Mouse (Mus musculus) lung, postnatal 0 days (tissue): Measurements from ENCODE around the gene Mfap2. TPM values are rescaled to one million over a fixed set of nuclear protein-coding genes. Genes with fewer than 3 reads are reported as not detected.

Experiments used
- ATAC-seq: fragments of 200-750 bp; cut with Nextera tagmentation; 2 replicates; pipeline ENCODE4 v1.8.0; 2017; ENCODE audit warnings: moderate library complexity
- DNase-seq: peaks from one replicate; pipeline ENCODE4 v3.0.0-alpha.2; 2016; ENCODE audit warnings: low spot score
- H3K27ac ChIP-seq: fragments of 300-500 bp; sonication (generic); 2 replicates; pipeline ENCODE4 v1.5.1; 2014; ENCODE audit warnings: antibody characterized with exemption, mild to moderate bottlenecking, low read length, mixed read lengths
- H3K27me3 ChIP-seq: fragments of 300-500 bp; sonication (generic); replicated peaks from 2 replicates; pipeline ENCODE4 v1.6.1; 2014; ENCODE audit warnings: low read length, mixed read lengths; ENCODE audit not compliant: insufficient read depth
- H3K36me3 ChIP-seq: fragments of 300-500 bp; sonication (generic); 2 replicates; pipeline ENCODE4 v1.6.1; 2014; ENCODE audit warnings: low read length, mixed read lengths; ENCODE audit not compliant: insufficient read depth
- H3K4me1 ChIP-seq: fragments of 300-500 bp; sonication (generic); 2 replicates; pipeline ENCODE4 v1.6.1; 2014; ENCODE audit warnings: antibody characterized with exemption, low read depth, low read length, mixed read lengths; ENCODE audit not compliant: insufficient read depth
- H3K4me2 ChIP-seq: fragments of 300-500 bp; sonication (generic); replicated peaks from 2 replicates; pipeline ENCODE4 v1.6.1; 2014; ENCODE audit warnings: low read depth, mild to moderate bottlenecking, low read length, moderate library complexity, mixed read lengths
- H3K4me3 ChIP-seq: fragments of 300-500 bp; sonication (generic); 2 replicates; pipeline ENCODE4 v1.5.1; 2014; ENCODE audit warnings: low read depth, low read length
- H3K9ac ChIP-seq: fragments of 300-500 bp; sonication (generic); replicated peaks from 2 replicates; pipeline ENCODE4 v1.6.1; 2014; ENCODE audit warnings: low read depth, mild to moderate bottlenecking
- H3K9me3 ChIP-seq: fragments of 300-500 bp; sonication (generic); 2 replicates; pipeline ENCODE4 v1.6.1; 2016; ENCODE audit warnings: low read length, mixed read lengths
- CTCF ChIP-seq: IDR thresholded peaks from 2 replicates; pipeline ENCODE4 v1.5.1; 2016; ENCODE audit warnings: antibody characterized with exemption, mild to moderate bottlenecking
- EP300 ChIP-seq: IDR thresholded peaks from 2 replicates; pipeline ENCODE4 v1.6.1; 2016; ENCODE audit warnings: antibody characterized with exemption, mild to moderate bottlenecking, control low read depth
- WGBS: fragments of 180-500 bp; shearing (Covaris S2); extraction: QIAGEN DNeasy Blood & Tissue Kit; methylation state at CpG from one replicate; pipeline ENCODE4 v1.1.7; 2014; 5-methylcytosine and 5-hydroxymethylcytosine counted together
- polyA plus RNA-seq: library from polyadenylated mRNA; unstranded; fragments of >200 nt; fragmentation: Nextera tagmentation; extraction: Ambion mirVana; gene quantifications from 2 replicates; pipeline ENCODE4 v1.2.1, GENCODE M21; 2015

Gene Mfap2
- polyA plus RNA-seq, result 398 and 422 TPM in 2 replicates

- Histone ChIP-seq H3K4me3 (peak within 1 kb of the TSS; percentile 57), H3K4me1 (0 out of 2 replicates have a peak, but pooled peaks cover 3% of the 10 kb centered on the region), H3K27me3 (no peaks in the 10 kb centered on the region), H3K27ac (peak within 1 kb of the TSS; percentile 79), H3K36me3 (0 out of 2 replicates have a peak, but pooled peaks cover 17% of the 10 kb centered on the region), H3K9ac (peak within 1 kb of the TSS; percentile 59), H3K4me2 (peak within 1 kb of the TSS; percentile 73), H3K9me3 (no peaks in the 10 kb centered on the region)
- no peak for ATAC-seq
- DNase-seq, result no peak
- 11% methylated on average over 7 of the region's 7 CpGs for WGBS
- no peak for TF ChIP-seq CTCF
- no peak for TF ChIP-seq EP300
These were observed at the start of gene Mfap2 for GRCm38 (mm10) chr4:141010118-141010517. Gene Mfap2 (plus strand): TSS chr4:141010418.

- Histone ChIP-seq H3K4me2 (peak within 1 kb of the TSS; percentile 91), H3K9ac (peak within 1 kb of the TSS; percentile 93), H3K27me3 (no peaks in the 10 kb centered on the region), H3K4me1 (peaks cover 11% of the 10 kb centered on the region; the same call in 1 of the 2 replicates), H3K36me3 (no peaks in the 10 kb centered on the region), H3K4me3 (peak within 1 kb of the TSS; percentile 88), H3K9me3 (no peaks in the 10 kb centered on the region), H3K27ac (peak within 1 kb of the TSS; percentile 82)
- TF ChIP-seq EP300 (peak; percentile 28; the same call in 1 of the 2 replicates), CTCF (no peak)
- peak; percentile 99 for DNase-seq
- 2% methylated on average over 36 of the region's 37 CpGs for WGBS
- ATAC-seq, result peak; percentile 98
These were observed 49.3 kb upstream of the Mfap2 start, which contains the start of gene Sdhb for GRCm38 (mm10) chr4:140960781-140961466. Gene Sdhb (plus strand): TSS chr4:140961203.

- Histone ChIP-seq H3K27ac (peak overlapping the region; percentile 82), H3K9me3 (no peaks in the 10 kb centered on the region), H3K4me3 (peak overlapping the region; percentile 88), H3K4me2 (peak overlapping the region; percentile 91), H3K27me3 (no peaks in the 10 kb centered on the region), H3K9ac (peak overlapping the region; percentile 93), H3K4me1 (peaks cover 11% of the 10 kb centered on the region; the same call in 1 of the 2 replicates), H3K36me3 (no peaks in the 10 kb centered on the region)
- ATAC-seq, result peak; percentile 14
- peak; percentile 37 for DNase-seq
- under 1% methylated on average over 38 of the region's 38 CpGs for WGBS
- TF ChIP-seq CTCF (no peak), EP300 (no peak; the same call in 1 of the 2 replicates)
These were observed 48.6 kb upstream of the Mfap2 start for GRCm38 (mm10) chr4:140961467-140962206.

- Histone ChIP-seq H3K4me2 (peak overlapping the region; percentile 91), H3K4me3 (peak overlapping the region; percentile 88), H3K9ac (peak overlapping the region; percentile 93), H3K27ac (peak overlapping the region; percentile 82), H3K27me3 (no peaks in the 10 kb centered on the region), H3K9me3 (no peaks in the 10 kb centered on the region), H3K4me1 (peaks cover 11% of the 10 kb centered on the region; the same call in 1 of the 2 replicates), H3K36me3 (0 out of 2 replicates have a peak, but pooled peaks cover 5% of the 10 kb centered on the region)
- no peak for DNase-seq
- WGBS, result 55% methylated on average over 8 of the region's 8 CpGs
- TF ChIP-seq CTCF, result no peak
- TF ChIP-seq EP300, result no peak
- no peak for ATAC-seq
These were observed 47.9 kb upstream of the Mfap2 start for GRCm38 (mm10) chr4:140962207-140962909.

- Histone ChIP-seq H3K9me3 (no peaks in the 10 kb centered on the region), H3K4me3 (no peak overlapping the region), H3K36me3 (0 out of 2 replicates have a peak, but pooled peaks cover 9% of the 10 kb centered on the region), H3K4me2 (no peak overlapping the region), H3K27me3 (no peaks in the 10 kb centered on the region), H3K4me1 (peaks cover 11% of the 10 kb centered on the region; the same call in 1 of the 2 replicates), H3K9ac (no peak overlapping the region), H3K27ac (peak overlapping the region; percentile 38; the same call in 1 of the 2 replicates)
- TF ChIP-seq EP300, result peak; percentile 59
- TF ChIP-seq CTCF, result no peak
- 20% methylated on average over 5 of the region's 5 CpGs for WGBS
- peak; percentile 93 for DNase-seq
- ATAC-seq, result peak; percentile 8; the same call in 1 of the 2 replicates
These were observed 47.3 kb upstream of the Mfap2 start for GRCm38 (mm10) chr4:140962950-140963349.
